Mouse (Mus musculus) layer of hippocampus, postnatal 25 days (tissue): ENCODE data around the gene Zbtb11. TPM values are rescaled to one million over a fixed set of nuclear protein-coding genes. Genes with fewer than 3 reads are reported as not detected.

Source experiments
- DNase-seq, 2 experiments: peaks; one replicate each; pipeline ENCODE4 v3.0.0; 2022; ENCODE audit warnings: mixed read lengths in 2 of 2, low spot score in 1 of 2; ENCODE audit errors: extremely low spot score in 1 of 2
- total RNA-seq, 2 experiments: library from RNA; stranded (reverse); gene quantifications; 2 replicates each; pipeline ENCODE4 v1.2.3; 2021

Zbtb11 gene
- total RNA-seq, 2 experiments from 2014 or later = 46.2 to 47.3 TPM

- DNase-seq = no peak
Measured at GRCm38 (mm10) chr16:55967221-55967620, 6.5 kb upstream of the Zbtb11 start.

- DNase-seq = peak in 1 of 2 experiments; percentile 27
Measured at GRCm38 (mm10) chr16:55969147-55969546, 4.5 kb upstream of the Zbtb11 start.

- DNase-seq = no peak
Measured at GRCm38 (mm10) chr16:55970416-55970815, 3.3 kb upstream of the Zbtb11 start.

GRCm38 (mm10) chr16:55971735-55972615 lies 1.7 kb upstream of the Zbtb11 start:
- DNase-seq = no peak

- DNase-seq = no peak
Measured at GRCm38 (mm10) chr16:55972626-55973201, 969 bp upstream of the Zbtb11 start.

- DNase-seq = peak; percentile 73 to 74
Measured at GRCm38 (mm10) chr16:55974256-55974902, 696 bp downstream of the Zbtb11 start.

- DNase-seq = no peak
Measured at GRCm38 (mm10) chr16:55974903-55975285, 1.2 kb downstream of the Zbtb11 start.

- no peak for DNase-seq
Measured at GRCm38 (mm10) chr16:55986001-55986400, 12.3 kb downstream of the Zbtb11 start.

- no peak for DNase-seq
Measured at GRCm38 (mm10) chr16:55990311-55990710, 16.6 kb downstream of the Zbtb11 start.

- DNase-seq = no peak
Measured at GRCm38 (mm10) chr16:55994235-55994634, 20.6 kb downstream of the Zbtb11 start.

GRCm38 (mm10) chr16:56006798-56007197 lies 33.1 kb downstream of the Zbtb11 start:
- DNase-seq = no peak

- no peak for DNase-seq
Measured at GRCm38 (mm10) chr16:56008862-56009261, 35.2 kb downstream of the Zbtb11 start.

- no peak for DNase-seq
Measured at GRCm38 (mm10) chr16:56012789-56013743, 39.4 kb downstream of the Zbtb11 start.

GRCm38 (mm10) chr16:56014076-56014475 lies 40.4 kb downstream of the Zbtb11 start:
- DNase-seq = no peak

GRCm38 (mm10) chr16:56019660-56020059 lies 46.0 kb downstream of the Zbtb11 start:
- no peak for DNase-seq

GRCm38 (mm10) chr16:56027854-56028629 lies 54.4 kb downstream of the Zbtb11 start:
- DNase-seq = no peak

- DNase-seq = no peak
Measured at GRCm38 (mm10) chr16:56028722-56029551, 55.3 kb downstream of the Zbtb11 start.

- peak; percentile 94 to 95 for DNase-seq
Measured at GRCm38 (mm10) chr16:56029661-56030082, 56.0 kb downstream of the Zbtb11 start, which contains the start of gene Pcnp. Gene Pcnp, minus strand, starts transcription at chr16:56029739.
